Mouse (Mus musculus): ENCODE results near the gene Gm10197. TPM values are rescaled to one million over a fixed set of nuclear protein-coding genes. Genes with fewer than 3 reads are reported as not detected.

The Gm10197 gene
- total RNA-seq, 2 experiments from 2014 or later: not detected

DNA sequence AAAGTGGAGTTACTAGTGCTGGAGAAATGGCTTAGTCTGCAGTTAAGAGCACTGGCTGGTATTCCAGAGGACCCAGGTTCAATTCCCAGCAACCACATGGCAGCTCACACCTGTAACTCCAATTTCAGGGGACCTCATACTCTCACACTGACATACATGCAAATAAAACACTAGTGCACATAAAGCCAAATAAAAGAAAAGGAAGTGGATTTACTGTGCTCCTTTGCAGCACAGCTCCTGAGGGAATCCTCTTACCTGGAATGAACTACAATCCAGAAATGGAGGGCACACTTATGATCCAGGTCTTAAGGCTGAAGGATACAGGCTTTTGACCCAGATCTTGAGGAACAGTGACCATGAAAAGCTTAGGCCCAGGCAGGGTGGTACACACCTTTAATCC is 22.1 kb upstream of the Gm10197 start:
- no peak for DNase-seq

DNA sequence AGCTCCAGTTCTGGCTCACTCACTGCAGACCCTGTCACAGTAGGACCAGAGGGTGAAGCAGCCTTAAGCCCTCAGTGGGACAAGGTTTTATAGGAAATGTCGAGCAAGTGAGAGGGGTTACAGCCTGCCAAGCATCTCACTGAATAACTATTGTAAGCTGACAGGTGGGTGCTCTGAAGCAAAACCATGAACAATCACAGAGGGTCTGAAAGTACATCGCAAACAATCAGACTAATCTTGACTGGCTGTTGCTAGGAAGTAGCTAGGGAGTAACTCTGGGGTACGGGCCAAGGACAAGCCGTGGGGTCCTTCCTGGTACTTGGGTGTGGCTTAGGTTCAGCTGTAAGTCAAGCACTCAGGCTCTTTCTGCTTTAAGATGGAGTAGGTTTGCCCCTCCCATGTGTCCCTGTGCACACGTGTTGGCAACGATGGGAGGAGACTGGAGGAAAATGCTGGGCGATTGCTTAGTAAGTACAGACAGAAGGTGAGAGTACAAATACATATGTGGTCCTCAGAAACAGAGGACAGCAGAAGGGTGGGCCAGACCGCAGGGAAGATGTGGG is 21.3 kb upstream of the Gm10197 start:
- DNase-seq: no peak

DNA sequence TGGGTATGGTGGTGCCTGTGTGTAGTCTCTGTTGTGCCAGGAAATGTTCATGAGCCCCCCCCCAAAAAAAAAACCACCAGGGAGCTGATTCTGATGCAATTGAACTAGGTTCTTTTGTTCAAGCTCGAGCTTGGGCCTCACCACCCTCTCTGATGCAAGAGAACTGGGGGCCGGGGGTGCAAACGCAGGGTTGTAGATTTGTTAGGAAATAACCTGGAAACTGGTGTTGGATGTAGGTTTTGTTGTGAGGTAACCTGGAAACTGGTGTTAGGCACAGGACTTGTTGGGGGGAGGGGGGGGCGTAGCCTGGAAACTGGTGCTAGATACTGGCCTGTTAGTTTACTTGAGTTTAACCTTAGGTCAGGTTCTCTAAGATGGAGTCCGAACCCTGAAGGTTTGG is 20.2 kb upstream of the Gm10197 start:
- DNase-seq: no peak

DNA sequence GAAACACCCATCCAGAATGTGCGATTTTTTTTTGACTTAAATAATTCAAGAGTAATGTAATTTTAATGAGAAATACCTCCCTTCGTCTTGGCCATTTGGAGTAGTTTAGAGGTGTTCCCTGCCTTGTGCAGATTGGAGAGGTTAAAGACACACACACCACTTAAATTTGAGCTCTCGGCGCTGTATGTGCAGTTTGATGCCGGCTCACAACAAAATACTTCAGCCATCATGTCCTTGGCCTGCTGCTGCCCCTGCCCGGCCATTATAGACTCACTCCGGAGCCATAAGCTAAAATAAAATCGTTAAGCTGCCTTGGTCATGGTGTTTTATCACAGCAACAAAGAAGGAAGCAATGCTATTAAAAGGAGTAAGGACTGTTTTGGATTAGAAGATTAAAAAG is 19.8 kb upstream of the Gm10197 start:
- no peak for DNase-seq

DNA sequence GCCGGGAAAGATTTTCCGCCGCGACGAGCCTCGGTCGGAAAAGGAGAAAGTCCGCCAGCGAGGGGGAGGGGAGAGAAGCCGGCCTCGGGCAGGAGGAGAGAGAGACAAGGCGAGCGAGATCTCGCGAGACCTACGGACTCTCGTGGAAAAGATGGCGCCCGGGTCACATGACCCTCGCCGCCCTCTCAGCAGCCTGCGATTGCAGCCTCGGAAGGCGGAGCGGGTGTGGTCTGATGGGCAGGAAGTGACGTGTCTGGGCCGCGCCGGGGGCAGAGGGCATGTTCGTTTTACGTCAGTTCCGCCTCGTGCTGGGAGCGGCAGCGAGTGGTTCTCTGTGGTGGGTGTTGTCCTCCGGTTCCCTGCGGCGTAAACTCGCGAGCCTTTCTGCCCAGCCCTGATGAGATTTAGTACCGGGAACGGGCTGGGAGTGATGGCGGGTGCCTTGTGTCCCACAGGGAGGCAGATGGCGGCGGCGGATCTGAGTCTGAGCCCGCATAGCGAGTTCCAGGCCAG is 19.0 kb upstream of the Gm10197 start, which contains the start of gene Smndc1:
Smndc1 (minus strand) TSS at position 84 of the 513 bp plus-strand sequence.
- peak; percentile 99 for DNase-seq

DNA sequence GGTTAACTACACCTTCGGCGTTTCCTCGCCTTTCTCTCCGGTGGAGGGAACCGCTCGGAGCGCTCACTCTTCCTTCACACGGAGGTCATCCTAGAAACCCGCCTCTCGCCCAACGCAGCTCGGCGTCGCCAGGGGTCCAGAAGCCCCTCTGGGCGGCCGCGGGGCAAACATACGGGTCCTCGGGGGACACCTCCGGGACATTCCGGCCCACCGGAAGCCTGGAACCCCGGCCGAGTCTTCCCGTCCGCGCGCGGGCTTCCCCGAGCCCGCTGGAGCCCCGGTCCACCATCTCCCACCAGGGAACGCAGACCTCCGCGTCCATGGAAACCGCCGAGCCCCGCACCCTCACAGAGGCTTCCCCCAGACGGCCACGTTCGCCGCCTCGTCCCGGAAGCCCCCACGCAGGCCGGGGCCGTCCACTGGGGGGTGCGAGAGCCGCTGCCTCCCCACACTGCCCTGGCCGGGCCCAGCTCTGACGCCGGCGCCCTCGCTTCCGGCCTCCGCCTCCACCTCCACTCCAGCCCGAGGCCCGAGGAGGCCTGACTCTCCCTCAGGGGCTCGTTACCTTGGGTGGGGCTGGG is 18.4 kb upstream of the Gm10197 start:
- no peak for DNase-seq

DNA sequence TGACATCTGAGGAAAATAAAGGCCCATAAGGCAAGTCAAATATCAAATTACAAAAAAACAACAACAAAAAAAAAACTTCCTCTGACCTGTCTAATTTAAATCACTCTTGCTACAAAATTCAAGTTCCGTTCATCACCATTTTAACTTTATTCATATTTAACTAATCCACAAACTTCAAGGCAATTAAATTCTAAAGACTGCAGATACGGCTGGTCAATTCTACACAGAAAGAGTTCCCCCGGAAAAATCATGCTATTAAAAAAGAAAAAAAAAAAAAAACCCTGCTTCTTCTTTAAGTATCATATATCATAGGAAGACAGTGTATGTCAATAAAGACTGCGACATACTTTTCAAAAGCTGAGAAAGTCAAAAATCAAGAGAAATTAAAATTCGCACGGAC is 17.9 kb upstream of the Gm10197 start:
- no peak for DNase-seq

DNA sequence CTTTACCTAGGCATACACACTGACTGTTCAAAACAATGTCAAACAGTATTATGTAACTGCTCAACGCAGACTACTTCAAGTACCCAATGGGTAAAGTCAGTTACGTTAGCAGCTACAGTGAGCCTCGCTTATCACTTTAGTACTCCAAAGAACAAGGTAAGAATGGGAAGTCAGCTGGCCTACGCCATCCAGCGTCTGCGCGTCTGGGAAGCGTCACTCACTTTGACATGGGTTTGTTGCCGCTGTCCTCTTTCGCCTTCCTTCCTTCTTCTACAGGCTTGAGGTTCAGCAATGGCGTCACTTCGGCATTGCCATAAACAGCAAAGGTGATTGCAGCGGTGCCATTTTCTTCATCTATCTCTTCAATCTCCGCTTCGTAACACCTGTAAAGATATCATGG is 11.8 kb upstream of the Gm10197 start:
- DNase-seq: no peak

DNA sequence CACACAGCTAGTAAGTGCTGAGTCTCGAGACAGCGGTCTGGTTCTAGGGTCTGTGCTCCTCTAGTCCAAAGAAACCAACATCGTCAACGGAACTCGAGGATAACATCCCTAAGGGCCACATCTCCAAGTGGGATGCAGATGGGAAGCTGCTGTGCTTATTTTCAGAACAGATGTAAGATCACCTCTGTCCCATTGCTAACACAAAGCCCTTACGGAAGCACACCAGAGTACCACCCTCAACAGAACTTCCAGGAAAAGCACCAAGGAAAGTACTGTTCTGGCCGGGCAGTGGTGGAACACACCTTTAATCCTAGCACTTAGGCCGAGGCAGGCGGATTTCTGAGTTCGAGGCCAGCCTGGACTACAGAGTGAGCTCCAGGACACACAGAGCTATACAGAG is 6.9 kb upstream of the Gm10197 start:
- DNase-seq: no peak

DNA sequence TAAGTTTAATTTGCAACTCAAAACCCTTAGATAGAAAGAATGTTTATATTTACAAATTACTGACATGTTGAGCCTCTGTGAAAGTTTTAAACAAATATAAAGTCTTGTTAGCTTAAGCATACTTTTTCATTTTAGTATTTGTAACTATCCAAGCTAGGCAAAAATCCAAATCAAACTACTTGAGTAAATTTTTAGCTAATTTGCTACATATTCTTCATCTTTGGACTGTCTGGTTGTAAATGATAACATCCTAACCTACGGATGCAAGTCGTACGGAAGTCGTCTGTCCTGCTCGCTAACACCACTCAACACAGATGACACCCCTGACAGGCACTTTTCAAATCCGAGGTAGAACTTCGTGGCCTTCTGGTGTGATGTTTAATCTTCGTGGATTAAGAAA is 6.1 kb upstream of the Gm10197 start:
- DNase-seq: no peak

DNA sequence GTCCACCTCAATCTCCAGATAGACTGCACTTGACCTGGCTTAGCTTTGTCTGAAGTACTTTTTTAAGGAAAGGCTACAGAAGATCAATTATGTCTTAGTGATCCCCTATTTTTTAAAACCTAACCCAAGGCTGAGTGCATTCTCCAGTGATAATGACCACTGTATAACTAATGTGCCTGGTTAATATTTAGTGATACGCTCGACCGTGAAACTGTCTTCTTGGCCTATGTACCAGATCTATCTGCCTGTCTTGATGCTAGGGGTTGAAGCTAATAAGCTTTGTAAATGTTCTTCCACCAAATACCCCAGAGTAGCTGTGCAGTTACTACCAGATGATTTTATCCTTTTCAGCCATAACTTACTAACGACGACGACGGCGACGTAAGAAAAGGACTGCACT is 4.2 kb upstream of the Gm10197 start:
- no peak for DNase-seq

DNA sequence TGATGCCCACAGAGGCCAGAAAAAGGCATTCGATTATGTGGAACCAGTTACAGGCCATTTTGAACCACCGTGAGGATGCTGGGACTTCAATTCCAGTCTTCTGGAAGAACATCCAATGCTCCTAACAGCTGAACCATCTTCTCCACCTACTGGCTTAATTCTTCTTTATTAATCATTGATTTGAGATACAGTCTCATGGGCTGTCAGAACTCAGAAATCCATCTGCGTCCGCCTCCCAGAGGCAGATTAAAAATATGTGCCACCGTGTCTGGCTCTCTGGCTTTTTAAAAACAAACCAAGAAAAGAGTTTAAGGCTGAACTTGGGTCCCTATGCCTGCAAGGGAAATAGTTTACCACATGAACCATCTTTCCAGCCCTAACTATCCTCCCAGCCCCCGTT is 3.7 kb upstream of the Gm10197 start:
- DNase-seq: no peak

DNA sequence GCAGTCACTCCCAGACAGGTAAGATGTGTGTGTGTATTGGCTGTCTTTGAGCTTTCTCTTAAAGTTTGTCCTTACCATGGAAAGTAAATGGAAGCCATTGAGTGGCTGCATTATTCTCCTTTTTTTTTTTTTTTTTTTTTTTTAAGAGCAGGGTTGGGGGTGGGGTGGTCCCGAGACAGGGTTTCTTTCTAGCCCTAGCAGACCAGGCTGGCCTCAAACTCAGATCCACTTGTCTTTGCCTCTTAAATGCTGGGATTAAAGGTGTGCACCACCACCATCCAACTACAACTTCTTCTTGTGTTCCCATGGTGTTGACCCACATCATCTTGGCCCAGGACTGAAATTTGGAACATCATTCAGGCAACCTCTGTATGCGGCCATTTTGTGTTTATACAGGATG is 2.0 kb upstream of the Gm10197 start:
- no peak for DNase-seq

DNA sequence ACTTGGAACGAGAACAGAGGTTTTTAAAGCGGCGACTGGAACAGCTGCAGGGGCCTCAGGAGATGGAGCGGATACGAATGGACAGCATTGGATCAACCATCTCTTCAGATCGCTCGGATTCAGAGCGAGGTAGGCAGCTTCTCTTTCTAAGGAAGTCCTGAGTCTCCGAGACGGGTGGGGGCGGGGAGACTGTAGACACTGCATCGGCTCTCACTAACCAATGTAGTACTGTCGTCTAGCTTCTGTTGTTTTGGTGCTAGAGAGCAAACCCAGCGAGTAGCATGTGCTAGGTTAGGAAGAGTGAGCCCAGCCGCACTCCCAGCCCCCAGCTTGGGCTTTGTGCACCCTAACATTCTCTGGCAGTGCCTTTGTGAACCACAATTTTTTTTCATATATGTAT is 1.3 kb downstream of the Gm10197 start:
- DNase-seq: no peak

DNA sequence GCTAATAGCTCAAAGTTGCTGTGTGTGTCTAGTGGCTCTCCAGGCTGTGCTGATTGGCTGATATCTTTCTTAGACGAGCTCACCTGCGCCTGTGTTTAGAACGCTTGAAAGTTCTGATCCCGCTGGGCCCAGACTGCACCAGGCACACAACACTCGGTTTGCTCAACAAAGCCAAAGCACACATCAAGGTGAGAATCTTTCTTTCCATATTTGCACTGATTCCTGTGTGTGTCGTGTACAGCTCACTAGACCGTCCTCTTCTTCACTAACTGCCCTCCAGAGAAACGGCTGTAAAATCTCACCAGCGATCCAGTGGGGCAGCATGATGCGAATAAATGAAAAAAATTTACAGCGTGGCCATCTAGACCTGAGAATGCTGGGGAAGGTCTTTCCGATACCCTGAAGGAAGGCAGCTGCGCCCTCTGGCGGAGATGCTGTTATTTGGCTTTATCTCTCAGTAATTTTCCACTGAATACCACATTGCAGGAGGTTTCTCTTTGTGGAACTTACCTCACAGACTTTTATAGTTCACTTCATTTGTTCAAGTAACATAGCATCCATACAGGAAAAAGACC is 2.0 kb downstream of the Gm10197 start:
- peak; percentile 76 to 81 for DNase-seq

DNA sequence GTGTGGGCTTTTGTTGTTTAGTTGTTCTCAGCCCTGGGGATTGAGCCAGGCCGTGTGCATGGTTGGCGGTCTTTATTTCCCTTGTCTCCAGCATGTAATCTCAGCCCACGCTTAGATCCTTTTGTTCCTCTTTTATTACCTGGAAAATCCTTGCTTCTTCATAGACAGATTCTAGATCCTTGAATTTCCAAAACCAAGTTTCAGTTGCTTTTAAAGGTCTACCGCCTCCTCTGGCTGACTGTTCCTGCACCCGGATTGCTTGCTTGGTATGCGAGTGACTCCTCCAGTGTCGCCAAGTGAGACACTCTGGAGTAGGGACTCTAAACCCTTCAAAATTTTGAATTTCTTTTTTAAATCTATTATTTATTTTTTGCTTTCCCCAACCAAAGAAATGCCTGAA is 4.7 kb downstream of the Gm10197 start:
- no peak for DNase-seq

DNA sequence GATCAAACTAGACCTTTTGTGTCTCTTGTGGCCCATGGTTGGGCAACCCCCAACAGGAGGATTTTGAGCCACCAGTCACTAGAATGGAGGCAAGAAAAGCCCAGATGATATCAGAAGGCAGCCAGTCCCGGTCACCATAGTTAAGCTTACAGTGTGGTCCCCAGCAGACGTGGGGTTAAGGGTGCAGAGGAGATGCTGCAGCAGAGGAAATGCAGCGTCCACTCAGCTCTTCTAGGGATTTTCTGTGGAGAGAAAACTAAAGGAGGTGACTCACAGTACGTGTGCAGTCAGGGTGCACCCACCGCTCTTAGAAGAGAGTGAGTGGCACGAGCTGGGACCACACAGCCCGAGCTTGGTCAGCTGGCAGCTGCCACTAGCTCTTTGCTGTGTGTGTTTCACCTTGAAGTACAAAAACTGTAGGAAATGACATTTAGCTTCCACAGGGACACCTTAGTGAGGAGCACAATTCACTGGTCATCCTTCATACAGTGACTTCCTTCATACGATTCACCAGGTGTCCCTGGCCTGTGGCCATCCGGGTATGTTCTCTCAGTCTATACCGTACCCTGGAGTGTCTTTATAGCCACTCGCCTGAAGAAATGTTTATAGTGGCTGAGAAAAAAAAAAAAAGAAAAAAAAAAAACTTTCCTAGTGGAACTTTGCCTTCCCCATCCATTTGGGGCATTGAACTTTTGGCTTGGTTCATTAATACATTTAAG is 5.3 kb downstream of the Gm10197 start:
- DNase-seq: no peak

DNA sequence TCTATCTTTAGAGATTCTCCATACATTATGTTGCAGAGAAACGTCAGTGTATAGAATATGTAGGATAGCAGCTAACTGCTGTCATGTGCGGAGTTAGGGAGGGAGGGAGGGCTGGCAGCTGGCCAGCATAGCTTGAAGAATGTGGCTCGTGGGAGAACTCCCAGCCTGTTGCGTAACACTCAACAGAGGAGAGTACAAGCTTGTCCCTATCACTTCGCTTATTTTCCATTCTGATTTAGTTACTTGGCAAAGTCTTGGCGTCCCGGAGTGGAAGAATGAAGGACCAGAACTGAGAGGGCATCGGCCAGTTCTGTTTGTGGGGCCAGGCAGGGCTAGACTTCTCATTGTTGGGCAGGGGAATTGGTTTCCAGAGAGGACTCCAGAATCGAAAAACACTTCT is 6.6 kb downstream of the Gm10197 start:
- peak; percentile 41 to 56 for DNase-seq

DNA sequence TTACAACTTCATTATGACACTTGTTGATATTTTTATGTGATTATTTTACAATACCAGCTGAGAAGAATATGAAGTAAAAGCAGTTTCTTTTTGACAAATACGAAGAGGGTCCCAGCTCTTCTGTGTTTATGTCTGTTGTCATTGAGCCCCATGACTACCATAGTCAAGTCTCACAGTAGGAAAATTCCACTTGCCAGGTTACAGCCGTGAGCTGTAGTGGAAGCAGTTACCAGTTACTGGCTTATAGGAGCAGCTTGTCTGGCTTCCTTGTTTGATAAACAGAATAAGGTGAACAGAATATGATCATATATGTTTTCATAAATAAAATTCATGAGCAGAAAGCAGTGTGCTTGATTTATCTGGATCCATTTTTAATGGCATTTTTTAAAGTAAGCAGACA is 7.0 kb downstream of the Gm10197 start:
- DNase-seq: no peak

DNA sequence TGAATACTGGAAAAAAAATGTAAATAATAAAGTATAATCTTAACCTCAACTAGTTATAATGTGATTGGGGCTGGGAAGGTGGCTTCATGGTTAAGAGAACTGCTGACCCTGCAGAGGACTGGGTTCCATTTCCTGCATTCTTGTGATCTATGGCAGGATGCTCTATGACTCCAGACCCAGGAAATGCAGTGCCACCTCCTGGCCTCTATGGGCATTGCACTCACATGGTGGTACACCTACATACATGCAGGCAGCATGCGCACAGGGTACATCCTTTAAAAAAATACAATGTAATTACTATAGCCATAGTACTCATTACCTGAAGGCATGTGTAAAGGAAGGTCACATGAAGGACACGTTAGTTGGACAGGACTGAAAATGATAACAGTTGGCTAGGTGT is 8.6 kb downstream of the Gm10197 start:
- no peak for DNase-seq

DNA sequence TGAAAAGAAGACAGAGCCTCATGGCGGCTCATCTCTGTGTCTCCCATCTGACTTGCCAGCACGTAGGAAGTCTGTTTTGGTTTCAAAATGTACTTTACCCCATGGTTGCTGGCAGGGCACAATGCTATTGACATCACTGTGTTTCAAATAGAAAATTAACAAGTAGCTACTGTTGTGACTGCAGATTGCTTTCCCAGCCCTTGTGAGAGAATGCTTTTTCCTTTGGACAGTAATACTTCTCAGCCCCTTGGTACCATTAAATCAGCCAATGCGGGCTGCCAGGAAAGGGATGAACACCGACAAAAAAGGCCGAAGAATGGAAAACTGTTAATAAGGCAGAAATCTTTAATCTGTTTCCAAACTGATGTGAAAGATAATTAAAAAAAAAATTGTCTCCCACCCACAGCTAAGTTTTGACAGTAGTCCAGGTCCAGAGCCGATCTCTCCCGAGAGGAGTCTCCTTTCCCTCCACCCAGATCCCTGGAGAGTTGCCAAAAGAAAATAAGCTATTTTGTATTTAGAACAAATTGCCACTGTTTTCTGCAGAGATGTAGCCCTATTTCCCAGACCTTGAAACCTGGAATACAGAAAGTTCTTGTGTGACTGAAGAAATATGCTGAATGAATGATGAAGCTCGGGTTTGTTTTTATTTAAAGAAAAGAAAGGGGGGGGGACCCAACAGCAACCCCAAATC is 11.2 kb downstream of the Gm10197 start:
- peak; percentile 64 to 69 for DNase-seq

DNA sequence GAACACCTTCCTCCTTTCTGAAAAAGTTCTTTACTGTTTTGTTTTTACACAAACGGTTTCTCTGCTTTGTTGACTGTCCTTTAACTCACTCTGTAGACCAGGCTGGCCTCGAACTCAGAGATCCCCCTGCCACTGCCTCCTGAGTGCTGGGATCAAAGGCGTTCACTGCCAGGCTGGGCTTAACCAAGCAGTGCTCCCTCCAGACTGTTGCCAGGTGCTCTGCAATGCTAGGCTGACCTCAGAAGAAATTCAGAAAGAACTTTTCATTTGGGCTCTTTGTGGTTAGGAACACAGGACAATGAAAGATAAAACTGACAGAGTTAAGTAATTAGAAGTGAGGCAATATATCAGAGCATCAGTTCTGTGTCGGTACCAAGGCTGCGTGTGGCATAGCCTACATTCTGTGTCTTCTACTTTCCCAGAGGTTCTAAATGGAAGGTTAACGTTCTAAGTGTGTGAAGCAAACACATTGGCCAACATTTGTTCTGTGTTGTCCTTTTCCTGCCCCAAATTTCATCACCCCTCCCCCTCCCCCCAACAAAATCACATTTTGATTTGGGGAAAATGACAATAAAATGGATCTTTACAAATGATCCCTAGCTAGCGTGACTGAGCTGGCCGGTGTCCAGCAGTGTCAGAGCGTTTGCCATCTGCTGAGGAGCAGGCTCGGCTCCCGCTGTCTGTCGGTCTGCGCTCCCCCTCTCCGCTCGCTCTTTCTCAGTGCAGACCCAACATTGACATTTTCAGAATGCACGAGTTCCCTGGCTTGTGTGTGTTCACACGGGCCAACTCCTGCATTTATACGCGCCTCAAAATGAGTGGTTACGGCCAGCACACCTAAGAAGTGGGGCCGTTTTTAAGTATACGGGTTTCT is 12.2 kb downstream of the Gm10197 start:
- DNase-seq: peak; percentile 76 to 80

Data from layer of hippocampus, postnatal 36 days (tissue).